Mouse (Mus musculus) limb, embryonic 13.5 days (tissue): ENCODE data around the gene Bcas3. TPM values are rescaled to one million over a fixed set of nuclear protein-coding genes. Genes with fewer than 3 reads are reported as not detected.

ENCODE experiments used
- ATAC-seq: fragments of 200-750 bp; cut with Nextera tagmentation; 2 replicates; pipeline ENCODE4 v1.8.0; 2017; ENCODE audit warnings: low read depth, moderate number of reproducible peaks, moderate TSS enrichment; ENCODE audit not compliant: low FRiP score
- H3K27ac ChIP-seq: fragments of 300-500 bp; sonication (generic); 2 replicates; pipeline ENCODE4 v1.5.1; 2015; ENCODE audit warnings: inconsistent platforms, mild to moderate bottlenecking, moderate library complexity
- H3K27me3 ChIP-seq: fragments of 300-500 bp; sonication (generic); 2 replicates; pipeline ENCODE4 v1.6.1; 2015; ENCODE audit warnings: mild to moderate bottlenecking, inconsistent platforms
- H3K36me3 ChIP-seq: fragments of 300-500 bp; sonication (generic); 2 replicates; pipeline ENCODE4 v1.6.1; 2015; ENCODE audit warnings: inconsistent platforms, mild to moderate bottlenecking, moderate library complexity
- H3K4me1 ChIP-seq: fragments of 300-500 bp; sonication (generic); 2 replicates; pipeline ENCODE4 v1.6.1; 2015; ENCODE audit warnings: inconsistent platforms
- H3K4me2 ChIP-seq: fragments of 300-500 bp; sonication (generic); replicated peaks from 2 replicates; pipeline ENCODE4 v1.6.1; 2015; ENCODE audit warnings: inconsistent platforms, mild to moderate bottlenecking, moderate library complexity
- H3K4me3 ChIP-seq: fragments of 300-500 bp; sonication (generic); 2 replicates; pipeline ENCODE4 v1.5.1; 2015; ENCODE audit warnings: moderate library complexity, mild to moderate bottlenecking, inconsistent platforms
- H3K9ac ChIP-seq: fragments of 300-500 bp; sonication (generic); 2 replicates; pipeline ENCODE4 v1.6.1; 2015; ENCODE audit warnings: mild to moderate bottlenecking, inconsistent platforms
- H3K9me3 ChIP-seq: fragments of 300-500 bp; sonication (generic); 2 replicates; pipeline ENCODE4 v1.6.1; 2016; ENCODE audit warnings: inconsistent platforms
- WGBS: fragments of 180-500 bp; shearing (Covaris S2); methylation state at CpG from one replicate; pipeline ENCODE4 v1.1.7; 2015; 5-methylcytosine and 5-hydroxymethylcytosine counted together
- polyA plus RNA-seq: library from polyadenylated mRNA; unstranded; fragments of >200 nt; fragmentation: Nextera tagmentation; extraction: Ambion mirVana; gene quantifications from 2 replicates; pipeline ENCODE4 v1.2.1, GENCODE M21; 2015

The Bcas3 gene
- polyA plus RNA-seq, 1 experiment from 2014 or later: 30.3 TPM

GRCm38 (mm10) chr11:85835753-85836522 is 483.0 kb downstream of the Bcas3 start:
- WGBS: 15% methylated on average over 16 of the region's 16 CpGs
- Histone ChIP-seq H3K27me3 (peaks cover 83% of the 10 kb centered on the region), H3K9ac (peak overlapping the region; percentile 91), H3K4me1 (peaks cover 69% of the 10 kb centered on the region), H3K4me2 (peak overlapping the region; percentile 87), H3K4me3 (peak overlapping the region; percentile 69), H3K9me3 (no peaks in the 10 kb centered on the region), H3K27ac (peak overlapping the region; percentile 48; the same call in 1 of the 2 replicates), H3K36me3 (peaks cover 3% of the 10 kb centered on the region; the same call in 1 of the 2 replicates)
- ATAC-seq: no peak

- Histone ChIP-seq H3K27ac (peak overlapping the region; percentile 33; the same call in 1 of the 2 replicates), H3K4me1 (peaks cover 69% of the 10 kb centered on the region), H3K4me3 (peak overlapping the region; percentile 69), H3K27me3 (peaks cover 83% of the 10 kb centered on the region), H3K9me3 (no peaks in the 10 kb centered on the region), H3K9ac (peak overlapping the region; percentile 91), H3K4me2 (peak overlapping the region; percentile 87), H3K36me3 (peaks cover 3% of the 10 kb centered on the region; the same call in 1 of the 2 replicates)
- ATAC-seq: no peak
- WGBS: 8% methylated on average over 32 of the region's 32 CpGs
Observed at GRCm38 (mm10) chr11:85836523-85837290, 483.7 kb downstream of the Bcas3 start.

- WGBS: 3% methylated on average over 18 of the region's 18 CpGs
- H3K4me2 ChIP-seq: peak overlapping the region; percentile 87
- ATAC-seq: no peak
- no peaks in the 10 kb centered on the region for H3K9me3 ChIP-seq
- peak overlapping the region; percentile 33; the same call in 1 of the 2 replicates for H3K27ac ChIP-seq
- H3K36me3 ChIP-seq: peaks cover 3% of the 10 kb centered on the region; the same call in 1 of the 2 replicates
- peaks cover 67% of the 10 kb centered on the region for H3K4me1 ChIP-seq
- H3K4me3 ChIP-seq: peak overlapping the region; percentile 69
- H3K9ac ChIP-seq: peak overlapping the region; percentile 91
- H3K27me3 ChIP-seq: peaks cover 80% of the 10 kb centered on the region
Observed at GRCm38 (mm10) chr11:85837291-85837647, 484.3 kb downstream of the Bcas3 start.

DNA sequence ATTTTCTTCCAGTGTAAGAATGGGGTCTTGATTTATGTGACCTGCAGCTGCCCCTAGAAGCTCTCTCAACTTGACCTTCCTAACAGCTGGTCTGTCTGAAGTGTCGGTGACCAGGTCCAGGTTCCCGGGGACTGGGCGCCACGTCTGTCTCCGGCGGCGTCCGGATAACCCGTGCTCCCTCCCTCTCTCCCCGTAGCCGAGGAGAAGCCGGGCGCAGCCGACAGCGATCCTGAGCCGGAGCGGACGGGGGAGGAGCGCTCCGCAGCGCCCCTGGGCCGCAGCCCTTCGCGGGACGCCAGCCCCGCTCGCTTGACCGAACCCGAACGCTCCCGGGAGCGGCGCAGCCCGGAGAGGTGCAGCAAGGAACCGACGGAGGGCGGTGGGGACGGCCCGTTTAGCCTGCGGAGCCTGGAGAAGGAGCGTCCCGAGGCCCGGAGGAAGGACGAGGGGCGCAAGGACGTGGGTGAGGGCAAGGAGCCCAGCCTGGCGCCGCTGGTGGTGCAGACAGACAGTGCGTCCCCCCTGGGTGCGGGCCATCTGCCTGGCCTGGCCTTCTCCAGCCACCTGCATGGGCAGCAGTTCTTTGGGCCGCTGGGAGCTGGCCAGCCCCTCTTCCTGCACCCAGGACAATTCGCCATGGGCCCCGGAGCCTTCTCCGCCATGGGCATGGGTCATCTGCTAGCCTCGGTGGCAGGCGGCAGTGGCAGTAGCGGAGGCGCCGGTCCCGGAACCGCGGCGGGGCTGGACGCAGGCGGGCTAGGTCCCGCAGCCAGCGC is 484.9 kb downstream of the Bcas3 start:
- Histone ChIP-seq H3K4me2 (peak overlapping the region; percentile 87), H3K4me3 (peak overlapping the region; percentile 69), H3K36me3 (peaks cover 3% of the 10 kb centered on the region; the same call in 1 of the 2 replicates), H3K9ac (peak overlapping the region; percentile 91), H3K27me3 (peaks cover 83% of the 10 kb centered on the region), H3K9me3 (no peaks in the 10 kb centered on the region), H3K4me1 (peaks cover 70% of the 10 kb centered on the region), H3K27ac (peak overlapping the region; percentile 49; the same call in 1 of the 2 replicates)
- no peak for ATAC-seq
- 3% methylated on average over 57 of the region's 67 CpGs for WGBS

DNA sequence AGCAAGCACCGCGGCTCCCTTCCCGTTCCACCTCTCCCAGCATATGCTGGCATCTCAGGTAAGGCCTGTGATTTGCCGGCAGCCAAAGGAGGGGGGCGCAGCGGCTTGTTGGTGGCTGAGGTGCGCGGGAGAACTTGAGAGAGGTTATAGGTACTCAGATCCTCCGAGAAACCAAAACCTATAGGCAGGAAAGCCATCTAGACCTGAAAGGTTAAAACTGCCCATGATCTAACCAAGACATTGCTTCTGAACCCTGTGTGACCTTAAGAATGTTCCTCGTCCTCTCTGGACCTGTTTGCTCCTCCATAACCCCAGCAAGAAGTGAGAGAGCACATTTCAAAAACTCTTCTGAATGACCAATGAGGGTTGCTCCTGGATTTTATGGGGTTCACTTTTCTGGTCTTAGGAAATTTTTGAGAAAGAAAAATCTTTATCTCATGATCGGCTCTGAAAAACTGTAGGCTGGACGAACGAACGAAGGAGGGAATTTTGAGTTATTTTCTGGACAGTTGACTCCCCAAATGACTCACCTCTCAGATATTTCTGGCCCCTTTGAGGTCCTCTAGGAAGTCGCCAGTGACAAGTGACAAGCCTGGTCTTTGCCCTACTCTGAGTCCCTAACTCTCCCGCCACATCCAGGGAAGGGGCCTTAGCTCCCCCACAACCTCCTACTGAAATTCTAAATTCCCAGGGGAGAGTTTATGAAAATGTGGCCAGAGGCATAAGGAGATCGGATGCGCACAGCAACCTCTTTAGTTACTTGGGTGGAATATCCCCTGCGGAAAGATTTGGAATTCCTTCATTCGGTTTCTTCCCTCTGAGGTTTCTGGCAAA is 485.7 kb downstream of the Bcas3 start:
- Histone ChIP-seq H3K27me3 (peaks cover 85% of the 10 kb centered on the region), H3K36me3 (peaks cover 3% of the 10 kb centered on the region; the same call in 1 of the 2 replicates), H3K27ac (peak overlapping the region; percentile 49; the same call in 1 of the 2 replicates), H3K9ac (peak overlapping the region; percentile 91), H3K4me1 (peaks cover 74% of the 10 kb centered on the region), H3K4me2 (peak overlapping the region; percentile 87), H3K4me3 (peak overlapping the region; percentile 69), H3K9me3 (no peaks in the 10 kb centered on the region)
- no peak for ATAC-seq
- 14% methylated on average over 20 of the region's 20 CpGs for WGBS

DNA sequence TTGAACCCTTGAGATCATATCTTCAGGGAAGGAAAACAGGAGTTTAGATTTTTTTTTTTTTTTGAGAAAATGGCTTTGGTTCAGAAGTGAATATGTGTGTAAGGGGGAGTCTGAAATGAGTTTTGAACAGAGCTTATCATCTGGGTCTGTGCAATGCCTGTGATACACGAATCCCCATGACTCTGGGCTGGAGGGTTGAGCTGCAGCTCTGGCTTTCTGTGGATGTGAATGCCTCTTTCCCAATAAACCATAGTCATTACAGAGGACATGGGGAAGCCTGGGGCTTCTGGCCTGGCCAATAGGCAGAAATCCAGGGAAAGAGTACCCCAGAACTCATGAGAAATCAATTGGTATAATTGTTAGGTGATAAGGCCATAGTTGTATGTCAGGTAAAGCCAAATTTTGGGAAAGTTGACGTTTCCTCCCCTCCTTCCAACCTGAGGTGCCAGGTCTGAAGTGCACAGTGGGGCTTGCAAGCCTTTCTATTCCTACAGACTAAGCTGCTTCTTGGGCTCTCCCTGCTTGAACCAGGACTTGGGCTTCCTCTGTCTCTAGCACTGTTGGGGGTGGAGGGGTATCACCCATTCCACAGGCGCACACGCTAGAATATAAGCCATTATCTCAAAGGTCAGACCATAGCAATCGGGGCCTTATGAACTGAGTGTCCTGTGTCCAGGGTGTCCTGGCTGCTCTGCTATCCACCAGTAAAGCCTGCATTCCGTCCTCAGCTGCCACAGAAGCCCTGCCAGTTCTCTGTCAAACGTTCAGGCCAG is 486.5 kb downstream of the Bcas3 start:
- no peak for ATAC-seq
- Histone ChIP-seq H3K9ac (peak overlapping the region; percentile 91), H3K27me3 (peaks cover 78% of the 10 kb centered on the region), H3K27ac (peak overlapping the region; percentile 22; the same call in 1 of the 2 replicates), H3K9me3 (no peaks in the 10 kb centered on the region), H3K36me3 (peaks cover 3% of the 10 kb centered on the region; the same call in 1 of the 2 replicates), H3K4me2 (peak overlapping the region; percentile 87), H3K4me3 (peak overlapping the region; percentile 69), H3K4me1 (peaks cover 77% of the 10 kb centered on the region)
- WGBS: 29% methylated on average over 7 of the region's 7 CpGs

DNA sequence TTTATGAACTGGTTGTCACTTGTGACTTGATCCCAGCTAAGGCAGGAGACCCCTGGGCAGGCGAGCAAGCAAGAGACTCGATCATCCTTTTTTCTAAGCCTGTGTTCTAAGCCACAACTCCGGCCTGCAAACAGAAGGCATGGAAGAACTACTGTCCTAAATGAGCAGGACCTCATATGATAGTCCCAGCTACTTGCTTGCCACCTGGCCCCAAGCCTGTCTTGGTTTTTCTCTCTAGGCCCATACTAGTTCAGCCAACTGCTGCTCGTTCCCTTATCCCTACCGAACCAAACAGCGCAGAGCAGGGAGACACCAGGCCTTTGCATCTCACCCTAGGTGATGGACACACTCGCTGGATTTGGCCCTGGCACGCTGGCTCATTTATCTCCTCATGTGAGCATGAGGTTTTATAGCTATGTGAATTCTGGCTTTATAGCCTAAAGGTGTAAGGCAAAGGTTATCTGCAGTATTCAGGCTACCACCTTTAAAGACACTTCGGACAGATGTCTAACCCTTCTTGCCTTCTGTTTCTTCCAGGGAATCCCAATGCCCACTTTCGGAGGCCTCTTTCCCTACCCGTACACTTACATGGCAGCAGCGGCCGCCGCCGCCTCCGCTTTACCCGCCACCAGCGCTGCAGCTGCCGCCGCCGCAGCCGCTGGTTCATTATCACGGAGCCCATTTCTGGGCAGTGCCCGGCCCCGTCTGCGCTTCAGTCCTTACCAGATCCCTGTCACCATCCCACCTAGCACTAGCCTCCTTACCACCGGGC is 487.2 kb downstream of the Bcas3 start:
- Histone ChIP-seq H3K27me3 (peaks cover 76% of the 10 kb centered on the region), H3K9ac (peak overlapping the region; percentile 91)

DNA sequence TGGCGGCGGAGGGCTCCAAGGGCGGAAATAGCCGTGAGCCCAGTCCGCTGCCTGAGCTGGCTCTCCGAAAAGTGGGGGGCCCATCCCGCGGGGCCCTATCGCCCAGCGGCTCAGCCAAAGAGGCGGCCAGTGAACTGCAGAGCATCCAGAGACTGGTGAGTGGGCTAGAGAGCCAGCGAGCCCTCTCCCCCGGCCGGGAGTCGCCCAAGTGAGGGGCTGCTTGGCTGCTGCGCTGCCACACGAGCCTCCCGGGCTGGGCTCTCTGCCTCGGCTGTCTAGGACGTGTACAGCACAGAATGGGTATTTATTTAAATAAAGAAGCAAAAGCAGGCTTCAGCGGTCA is 487.8 kb downstream of the Bcas3 start:
- ATAC-seq: no peak
- H3K9ac ChIP-seq: peak overlapping the region; percentile 91
- peaks cover 3% of the 10 kb centered on the region; the same call in 1 of the 2 replicates for H3K36me3 ChIP-seq
- H3K9me3 ChIP-seq: no peaks in the 10 kb centered on the region
- H3K27ac ChIP-seq: peak overlapping the region; percentile 73
- peaks cover 72% of the 10 kb centered on the region for H3K27me3 ChIP-seq
- peaks cover 82% of the 10 kb centered on the region for H3K4me1 ChIP-seq
- H3K4me2 ChIP-seq: peak overlapping the region; percentile 87
- WGBS: 9% methylated on average over 21 of the region's 21 CpGs
- peak overlapping the region; percentile 69 for H3K4me3 ChIP-seq

More for the DNA sequence above, 487.2 kb downstream of the Bcas3 start:
- Histone ChIP-seq H3K4me2 (peak overlapping the region; percentile 87), H3K4me3 (peak overlapping the region; percentile 69), H3K4me1 (peaks cover 83% of the 10 kb centered on the region), H3K27ac (peak overlapping the region; percentile 73), H3K9me3 (no peaks in the 10 kb centered on the region), H3K36me3 (peaks cover 3% of the 10 kb centered on the region; the same call in 1 of the 2 replicates)
- no peak for ATAC-seq
- 10% methylated on average over 27 of the region's 27 CpGs for WGBS

- no peak for ATAC-seq
- H3K9ac ChIP-seq: peak overlapping the region; percentile 91
- H3K9me3 ChIP-seq: no peaks in the 10 kb centered on the region
- WGBS: 18% methylated on average over 8 of the region's 8 CpGs
- H3K4me2 ChIP-seq: peak overlapping the region; percentile 87
- peaks cover 77% of the 10 kb centered on the region for H3K4me1 ChIP-seq
- peak overlapping the region; percentile 69 for H3K4me3 ChIP-seq
- peak overlapping the region; percentile 73 for H3K27ac ChIP-seq
- peaks cover 3% of the 10 kb centered on the region; the same call in 1 of the 2 replicates for H3K36me3 ChIP-seq
- peaks cover 67% of the 10 kb centered on the region for H3K27me3 ChIP-seq
Observed at GRCm38 (mm10) chr11:85841211-85841681, 488.3 kb downstream of the Bcas3 start.

DNA sequence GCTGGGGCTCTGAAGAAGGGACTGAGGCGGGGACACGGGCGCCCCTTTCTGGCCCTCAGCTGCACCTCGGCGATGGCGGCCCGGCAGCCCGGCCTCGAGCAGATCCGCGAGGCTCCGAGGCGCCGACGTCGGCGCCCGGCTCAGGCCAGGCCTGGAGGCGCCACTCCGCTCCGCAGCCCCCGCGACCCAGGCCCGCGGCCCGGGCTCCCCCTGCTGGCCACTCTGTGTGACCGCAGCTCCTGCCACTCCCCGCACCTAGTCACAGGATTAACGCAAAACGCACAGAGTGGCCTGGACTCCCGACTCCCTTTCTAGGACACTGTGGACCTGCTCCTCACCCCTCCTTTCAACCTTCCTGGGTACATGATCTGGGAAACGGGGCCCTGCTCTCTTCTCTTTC is 489.0 kb downstream of the Bcas3 start:
- peak overlapping the region; percentile 62 for H3K9ac ChIP-seq
- peaks cover 62% of the 10 kb centered on the region for H3K27me3 ChIP-seq
- no peaks in the 10 kb centered on the region for H3K9me3 ChIP-seq
- under 1% methylated on average over 31 of the region's 32 CpGs for WGBS
- H3K36me3 ChIP-seq: peaks cover 3% of the 10 kb centered on the region; the same call in 1 of the 2 replicates
- H3K27ac ChIP-seq: peak overlapping the region; percentile 84
- H3K4me2 ChIP-seq: peak overlapping the region; percentile 87
- peak overlapping the region; percentile 39 for H3K4me3 ChIP-seq
- peaks cover 70% of the 10 kb centered on the region for H3K4me1 ChIP-seq
- ATAC-seq: peak; percentile 48
